Mouse (Mus musculus) cerebellum, adult 9-10 months (tissue): ENCODE results near the gene Pold4.

Experiments
- DNase-seq: peaks from one replicate; pipeline ENCODE4 v3.0.0; 2022

Gene Pold4

DNA sequence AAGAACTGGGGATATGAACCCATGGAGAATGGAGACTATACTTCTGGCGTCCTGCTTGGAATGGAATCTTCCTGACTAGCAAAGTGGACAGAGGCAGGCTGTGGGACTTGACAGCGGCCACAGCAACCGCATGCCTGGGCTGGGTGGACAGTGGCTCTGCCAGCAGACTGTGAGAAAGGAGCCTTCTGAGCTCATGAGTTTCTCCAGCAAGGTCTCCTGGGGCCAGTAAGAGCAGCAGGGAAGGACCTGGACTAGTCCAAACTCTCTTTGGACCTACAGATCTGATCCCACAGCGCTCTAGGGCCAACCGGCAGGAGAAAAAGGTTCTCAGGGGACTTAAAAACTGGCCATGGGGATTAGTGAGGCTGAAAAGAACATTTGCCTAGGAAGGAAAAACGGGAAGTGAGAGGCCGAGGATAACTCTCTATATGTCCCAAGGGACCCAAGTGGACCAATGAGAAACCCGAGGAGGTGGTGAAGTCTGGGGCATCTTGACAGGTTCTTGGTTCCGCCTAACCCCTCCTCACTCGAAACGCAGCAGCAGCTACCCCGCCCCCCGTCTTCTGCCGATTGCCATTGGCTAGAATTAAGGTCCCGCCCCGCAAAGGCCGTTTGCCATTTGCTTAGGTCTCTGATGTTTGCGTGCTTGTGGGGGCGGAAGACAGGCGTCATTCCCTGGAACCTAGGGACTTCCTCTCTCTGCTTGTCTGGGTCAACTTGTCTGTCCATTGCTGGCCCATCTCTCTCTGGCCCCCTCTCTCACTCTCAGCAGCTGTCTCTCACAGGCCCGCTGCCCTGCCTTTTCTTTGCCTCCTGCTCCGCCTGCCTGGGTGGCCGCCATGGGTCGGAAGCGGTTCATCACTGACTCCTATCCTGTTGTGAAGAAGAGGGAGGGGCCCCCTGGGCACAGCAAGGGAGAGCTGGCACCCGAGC is at the start of gene Pold4:
TSS of gene Pold4 (plus strand) at position 647 of the 933 bp plus-strand sequence.
- DNase-seq, result peak; percentile 99

- DNase-seq, result no peak
Observed at GRCm38 (mm10) chr19:4183689-4184088, 48.0 kb upstream of the Pold4 start.

DNA sequence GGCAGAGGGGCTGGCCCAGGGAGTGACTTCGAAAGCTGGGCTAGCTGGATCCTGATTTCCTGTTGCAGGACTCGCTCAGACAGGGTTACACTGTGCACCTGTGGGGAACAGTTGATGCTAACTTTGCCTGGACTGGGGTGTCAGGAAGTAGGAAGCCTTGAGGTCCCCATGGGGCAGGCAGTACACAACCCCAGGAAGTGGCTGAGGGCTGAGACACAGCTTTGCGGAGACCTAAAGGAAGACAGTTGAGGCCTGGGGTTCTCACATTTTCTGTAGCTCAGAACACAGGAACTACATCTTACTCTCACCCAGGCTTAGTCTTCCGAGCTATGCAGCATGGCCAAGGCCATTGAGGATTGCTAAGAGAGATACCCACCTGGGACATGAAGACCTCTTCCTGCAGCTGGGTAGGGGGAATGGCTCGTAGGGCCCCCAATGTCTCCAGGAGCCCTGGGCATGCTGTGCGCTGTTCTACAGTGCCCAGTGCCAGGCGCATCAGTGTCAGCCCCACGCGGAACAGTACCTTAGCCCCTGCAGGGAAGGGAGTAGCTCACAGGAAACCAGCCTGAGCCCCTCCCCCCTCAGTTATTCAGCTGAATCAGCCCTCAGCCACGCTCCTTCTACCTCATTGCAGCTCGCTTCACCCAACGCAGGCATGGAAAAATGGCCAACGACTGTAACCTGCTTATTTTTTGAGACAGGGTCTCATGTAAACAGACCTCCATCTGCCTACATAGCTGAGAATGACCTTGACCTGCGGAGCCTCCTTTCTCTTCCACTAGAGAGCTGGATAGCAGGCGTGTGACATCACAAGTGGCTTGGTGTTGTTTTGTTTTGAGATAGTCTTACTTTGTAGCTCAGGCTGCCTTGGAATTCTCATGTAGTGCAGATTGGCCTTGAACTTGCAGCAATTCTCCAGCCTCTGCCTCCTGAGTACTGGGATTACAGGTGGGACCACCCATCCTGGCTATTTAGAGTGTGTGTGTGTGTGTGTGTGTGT is 46.4 kb upstream of the Pold4 start:
- no peak for DNase-seq

GRCm38 (mm10) chr19:4187303-4187702 is 44.4 kb upstream of the Pold4 start:
- DNase-seq, result no peak

DNA sequence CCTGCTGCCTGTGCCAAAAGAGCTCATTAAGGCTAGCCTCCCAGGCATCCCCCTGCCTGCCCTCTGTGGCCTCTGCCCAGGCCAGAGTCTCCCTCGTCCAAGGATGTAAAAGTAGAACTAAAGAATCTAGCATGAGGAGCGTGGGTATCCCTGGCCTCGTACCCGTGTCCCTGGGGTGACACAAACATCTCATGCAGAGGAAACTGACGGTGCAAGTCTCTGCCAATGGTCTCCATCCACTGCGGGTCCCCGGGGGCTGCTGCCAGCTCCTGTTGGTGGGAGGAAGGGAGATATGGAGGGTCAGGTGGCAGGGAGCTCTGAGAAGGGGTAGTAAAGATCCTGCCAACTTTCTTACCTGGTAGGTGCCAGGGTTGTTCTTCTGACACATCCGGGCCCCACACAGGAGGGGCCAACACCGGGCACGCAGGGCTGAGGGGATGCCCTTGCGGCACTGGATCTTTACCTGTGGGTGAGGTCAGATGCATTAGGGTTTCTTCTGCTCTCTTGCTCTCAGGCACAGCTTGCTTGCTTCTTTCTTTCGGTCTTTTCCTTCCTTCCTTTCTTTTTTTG is 42.6 kb upstream of the Pold4 start:
- no peak for DNase-seq

GRCm38 (mm10) chr19:4190831-4191334 is 40.8 kb upstream of the Pold4 start, which contains the start of gene Tbc1d10c:
Tbc1d10c (minus strand) TSS chr19:4191284.
- peak; percentile 61 for DNase-seq

GRCm38 (mm10) chr19:4191528-4192250 is 40.0 kb upstream of the Pold4 start, which contains the start of gene Ppp1ca:
Ppp1ca (plus strand) TSS chr19:4192065.
- DNase-seq, result peak; percentile 90

DNA sequence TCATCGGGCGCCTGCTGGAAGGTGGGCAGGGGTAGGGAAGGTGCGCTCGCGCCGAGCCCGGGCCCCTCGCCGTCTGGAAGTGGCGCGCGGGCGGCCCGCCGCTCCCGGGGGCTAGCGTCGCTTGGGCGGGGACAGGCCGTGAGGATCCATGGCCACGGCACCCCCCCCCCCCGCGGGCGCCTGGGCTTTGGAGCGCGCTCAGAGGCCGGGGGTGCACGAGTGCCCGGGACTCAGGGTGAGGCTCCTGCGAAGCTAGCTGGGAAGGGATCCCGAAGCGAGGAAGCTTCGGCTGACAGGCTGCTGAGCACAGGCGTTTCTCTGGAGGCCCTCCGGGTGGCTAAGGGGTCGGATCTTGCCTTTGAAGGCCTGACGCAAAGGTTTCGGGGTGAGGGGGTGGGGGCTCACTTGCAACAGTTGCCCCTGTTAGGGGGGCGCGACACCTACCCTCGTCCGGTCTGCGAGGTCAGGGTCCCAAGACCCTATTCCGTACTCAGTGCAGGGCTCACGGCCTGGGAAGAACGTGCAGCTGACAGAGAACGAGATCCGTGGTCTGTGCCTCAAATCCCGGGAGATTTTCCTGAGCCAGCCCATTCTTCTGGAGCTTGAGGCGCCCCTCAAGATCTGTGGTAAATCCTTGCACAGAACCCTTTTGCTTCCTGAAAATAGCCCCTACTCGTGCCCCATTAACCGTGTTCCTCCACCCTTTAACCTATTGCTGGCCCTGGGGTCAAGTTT is 39.3 kb upstream of the Pold4 start:
- DNase-seq, result peak; percentile 53

DNA sequence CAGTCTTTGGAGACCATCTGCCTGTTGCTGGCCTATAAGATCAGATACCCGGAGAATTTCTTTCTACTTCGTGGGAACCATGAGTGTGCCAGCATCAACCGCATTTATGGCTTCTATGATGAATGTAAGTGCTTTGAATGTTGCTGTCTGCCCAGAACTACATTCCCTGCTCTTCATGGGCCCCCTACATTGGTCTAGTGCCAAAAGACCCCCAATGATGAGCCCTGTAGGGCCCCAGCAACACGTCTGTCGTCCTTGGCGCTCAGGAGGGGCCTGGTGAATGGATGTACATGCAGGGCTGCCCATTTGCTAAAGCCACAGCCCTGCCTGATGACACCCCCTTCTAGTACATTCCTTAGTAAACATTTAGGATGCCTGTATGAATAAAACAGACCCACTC is 38.6 kb upstream of the Pold4 start:
- peak; percentile 64 for DNase-seq

GRCm38 (mm10) chr19:4194021-4194724 is 37.5 kb upstream of the Pold4 start:
- peak; percentile 61 for DNase-seq

GRCm38 (mm10) chr19:4194776-4195650 is 36.7 kb upstream of the Pold4 start:
- DNase-seq, result peak; percentile 91

- DNase-seq, result no peak
Observed at GRCm38 (mm10) chr19:4196048-4196447, 35.7 kb upstream of the Pold4 start.

- peak; percentile 53 for DNase-seq
Observed at GRCm38 (mm10) chr19:4196548-4196947, 35.2 kb upstream of the Pold4 start.

DNA sequence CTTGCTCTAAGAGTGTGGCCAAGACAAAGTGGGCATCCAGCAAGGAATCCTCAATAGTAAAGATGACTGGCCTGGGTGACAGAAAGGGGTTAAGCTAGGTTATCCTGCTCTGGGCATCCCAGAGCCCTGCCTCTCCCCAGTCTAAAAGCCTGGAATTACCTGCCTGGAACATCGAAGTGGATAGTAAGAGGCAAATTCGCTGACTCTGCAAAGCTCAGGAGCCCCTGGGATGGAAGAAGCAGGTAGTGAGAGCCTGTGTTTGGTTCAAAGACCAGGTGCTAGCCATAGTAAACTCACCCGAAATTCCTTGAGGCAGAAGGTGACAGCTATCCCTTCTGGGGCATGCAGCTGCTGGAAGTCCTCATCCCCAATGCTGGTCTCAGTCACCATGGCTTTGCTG is 34.5 kb upstream of the Pold4 start:
- DNase-seq, result no peak

GRCm38 (mm10) chr19:4201291-4201909 is 30.3 kb upstream of the Pold4 start, which contains the start of gene Rad9a:
Rad9a (minus strand) TSS chr19:4201662.
- peak; percentile 98 for DNase-seq

GRCm38 (mm10) chr19:4202149-4202548 is 29.6 kb upstream of the Pold4 start:
- DNase-seq, result no peak

DNA sequence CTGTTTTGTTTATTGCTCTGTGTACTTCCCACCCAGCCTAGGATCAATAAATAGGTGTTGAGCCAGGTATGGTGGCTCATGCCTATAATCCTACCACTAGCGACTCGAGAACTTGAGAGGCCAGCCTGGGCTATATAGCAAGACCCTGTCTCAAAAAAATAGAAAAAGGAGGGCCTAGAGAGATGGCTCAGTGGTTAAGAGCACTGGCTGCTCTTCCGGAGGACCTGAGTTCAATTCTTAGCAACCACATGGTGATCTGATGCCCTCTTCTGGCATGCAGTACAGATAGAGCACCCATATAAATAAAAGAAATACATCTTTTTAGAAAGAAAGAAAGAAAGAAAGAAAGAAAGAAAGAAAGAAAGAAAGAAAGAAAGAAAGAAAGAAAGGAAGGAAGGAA is 28.6 kb upstream of the Pold4 start:
- no peak for DNase-seq

DNA sequence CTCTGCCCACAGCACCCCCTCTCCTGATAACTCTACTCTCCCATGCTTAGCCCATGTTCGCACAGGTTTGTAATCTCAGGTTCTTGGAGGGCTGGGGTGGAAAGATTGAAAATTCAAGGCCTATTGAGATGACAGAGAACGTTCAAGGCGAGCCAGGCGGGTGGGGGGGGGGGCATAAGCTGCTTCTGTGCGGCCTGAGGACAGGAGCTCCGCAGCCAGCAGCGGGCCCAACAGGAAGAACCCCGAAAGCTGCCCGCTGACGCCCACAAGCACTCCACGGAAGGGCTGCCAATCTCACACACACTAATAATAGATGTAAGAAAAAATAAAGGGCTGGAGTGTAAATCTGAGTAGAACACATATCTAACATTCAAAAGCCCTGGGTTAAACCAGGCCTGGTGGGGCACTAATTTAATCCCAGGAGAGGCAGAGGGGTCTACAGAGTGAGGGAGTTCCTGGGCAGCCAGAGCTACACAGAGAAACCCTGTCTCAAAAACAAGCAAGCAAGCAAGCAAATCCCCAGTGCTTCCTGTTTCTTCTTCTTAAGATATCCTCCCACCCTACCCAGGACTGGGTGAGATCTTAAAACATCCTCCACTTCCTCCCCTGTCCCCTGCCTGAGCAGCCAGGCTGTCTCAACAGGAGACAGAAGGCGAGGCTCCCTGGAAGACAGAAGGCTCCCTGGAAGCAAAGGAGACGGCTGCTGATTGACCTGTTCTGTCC is 27.9 kb upstream of the Pold4 start:
- no peak for DNase-seq
